Mouse (Mus musculus): ENCODE results near the gene Ercc1. TPM values are rescaled to one million over a fixed set of nuclear protein-coding genes. Genes with fewer than 3 reads are reported as not detected.
A peak's percentile ranks its signal among the peaks of the same experiment; 100 is the strongest.

The Ercc1 gene
- total and polyA plus RNA-seq, 2 experiments: 6.5 to 9.4 TPM

- no peak for TF ChIP-seq POLR2A (IDR thresholded peaks at IDR 0.05; ENCODE audit: extremely low read depth, insufficient read depth, low read length)
- TF ChIP-seq CTCF (IDR thresholded peaks at IDR 0.05; ENCODE audit: low read depth, low read length): no peak
- Histone ChIP-seq H3K4me1 (ENCODE audit: control insufficient read depth, insufficient read depth, low read length) (peaks cover 4% of the 10 kb centered on the region; the same call in 1 of the 2 replicates), H3K79me2 (ENCODE audit: control insufficient read depth, insufficient read depth, low read length) (no peaks in the 10 kb centered on the region), H3K9ac (ENCODE audit: low read depth, low read length) (peak overlapping the region; percentile 73), H3K4me3 (ENCODE audit: insufficient read depth, low read depth, low read length) (peak overlapping the region; percentile 78), H3K27me3 (ENCODE audit: control insufficient read depth, insufficient read depth, low read length) (no peaks in the 10 kb centered on the region), H3K36me3 (ENCODE audit: control insufficient read depth, insufficient read depth, low read length) (no peaks in the 10 kb centered on the region), H3K27ac (replicated peaks; ENCODE audit: insufficient read depth, low read depth, low read length) (peak overlapping the region; percentile 50)
- 1% methylated on average over 27 of the region's 27 CpGs for WGBS
- DNase-seq (ENCODE audit: extremely low read depth, low read depth, low spot score): peak; percentile 94
These were observed 16.4 kb downstream of the Ercc1 start for GRCm38 (mm10) chr7:19360944-19361343.

GRCm38 (mm10) chr7:19361720-19362119 lies 17.1 kb downstream of the Ercc1 start:
- Histone ChIP-seq H3K27me3 (ENCODE audit: control insufficient read depth, insufficient read depth, low read length) (no peaks in the 10 kb centered on the region), H3K4me1 (ENCODE audit: control insufficient read depth, insufficient read depth, low read length) (peaks cover 4% of the 10 kb centered on the region; the same call in 1 of the 2 replicates), H3K9ac (ENCODE audit: low read depth, low read length) (peak overlapping the region; percentile 73), H3K4me3 (ENCODE audit: insufficient read depth, low read depth, low read length) (peak overlapping the region; percentile 78), H3K36me3 (ENCODE audit: control insufficient read depth, insufficient read depth, low read length) (no peaks in the 10 kb centered on the region), H3K79me2 (ENCODE audit: control insufficient read depth, insufficient read depth, low read length) (no peaks in the 10 kb centered on the region), H3K27ac (replicated peaks; ENCODE audit: insufficient read depth, low read depth, low read length) (no peak overlapping the region; the same call in 1 of the 2 replicates)
- WGBS: 5% methylated on average over 16 of the region's 16 CpGs
- no peak for TF ChIP-seq POLR2A (IDR thresholded peaks at IDR 0.05; ENCODE audit: extremely low read depth, insufficient read depth, low read length)
- TF ChIP-seq CTCF (IDR thresholded peaks at IDR 0.05; ENCODE audit: low read depth, low read length): peak; percentile 89
- DNase-seq (ENCODE audit: extremely low read depth, low read depth, low spot score): peak; percentile 59

- H3K79me2 ChIP-seq (ENCODE audit: control insufficient read depth, insufficient read depth, low read length): no peaks in the 10 kb centered on the region
- peak; percentile 60 for DNase-seq (ENCODE audit: extremely low read depth, low read depth, low spot score)
- no peak overlapping the region for H3K27ac ChIP-seq (replicated peaks; ENCODE audit: insufficient read depth, low read depth, low read length)
- WGBS: 48% methylated on average over 4 of the region's 4 CpGs
- no peaks in the 10 kb centered on the region for H3K27me3 ChIP-seq (ENCODE audit: control insufficient read depth, insufficient read depth, low read length)
- H3K4me3 ChIP-seq (ENCODE audit: insufficient read depth, low read depth, low read length): no peak overlapping the region
- TF ChIP-seq CTCF (IDR thresholded peaks at IDR 0.05; ENCODE audit: low read depth, low read length) (no peak), POLR2A (IDR thresholded peaks at IDR 0.05; ENCODE audit: extremely low read depth, insufficient read depth, low read length) (no peak)
- no peaks in the 10 kb centered on the region for H3K36me3 ChIP-seq (ENCODE audit: control insufficient read depth, insufficient read depth, low read length)
- H3K9ac ChIP-seq (ENCODE audit: low read depth, low read length): no peak overlapping the region
- peaks cover 4% of the 10 kb centered on the region; the same call in 1 of the 2 replicates for H3K4me1 ChIP-seq (ENCODE audit: control insufficient read depth, insufficient read depth, low read length)
These were observed 17.7 kb downstream of the Ercc1 start for GRCm38 (mm10) chr7:19362276-19362675.

- peak; percentile 93 for TF ChIP-seq CTCF (IDR thresholded peaks at IDR 0.05; ENCODE audit: low read depth, low read length)
- TF ChIP-seq POLR2A (IDR thresholded peaks at IDR 0.05; ENCODE audit: extremely low read depth, insufficient read depth, low read length): no peak
- Histone ChIP-seq H3K4me1 (ENCODE audit: control insufficient read depth, insufficient read depth, low read length) (peaks cover 2% of the 10 kb centered on the region; the same call in 1 of the 2 replicates), H3K4me3 (ENCODE audit: insufficient read depth, low read depth, low read length) (no peak overlapping the region; the same call in 1 of the 2 replicates), H3K9ac (ENCODE audit: low read depth, low read length) (no peak overlapping the region), H3K79me2 (ENCODE audit: control insufficient read depth, insufficient read depth, low read length) (no peaks in the 10 kb centered on the region), H3K27ac (replicated peaks; ENCODE audit: insufficient read depth, low read depth, low read length) (no peak overlapping the region), H3K27me3 (ENCODE audit: control insufficient read depth, insufficient read depth, low read length) (no peaks in the 10 kb centered on the region), H3K36me3 (ENCODE audit: control insufficient read depth, insufficient read depth, low read length) (no peaks in the 10 kb centered on the region)
- 9% methylated on average over 18 of the region's 18 CpGs for WGBS
- no peak for DNase-seq (ENCODE audit: extremely low read depth, low read depth, low spot score)
These were observed 19.3 kb downstream of the Ercc1 start for GRCm38 (mm10) chr7:19363881-19364280.

- Histone ChIP-seq H3K4me3 (ENCODE audit: insufficient read depth, low read depth, low read length) (no peak overlapping the region), H3K27ac (replicated peaks; ENCODE audit: insufficient read depth, low read depth, low read length) (no peak overlapping the region), H3K9ac (ENCODE audit: low read depth, low read length) (no peak overlapping the region), H3K4me1 (ENCODE audit: control insufficient read depth, insufficient read depth, low read length) (peaks cover 2% of the 10 kb centered on the region; the same call in 1 of the 2 replicates), H3K79me2 (ENCODE audit: control insufficient read depth, insufficient read depth, low read length) (no peaks in the 10 kb centered on the region), H3K36me3 (ENCODE audit: control insufficient read depth, insufficient read depth, low read length) (no peaks in the 10 kb centered on the region), H3K27me3 (ENCODE audit: control insufficient read depth, insufficient read depth, low read length) (no peaks in the 10 kb centered on the region)
- WGBS: 64% methylated on average over 4 of the region's 4 CpGs
- TF ChIP-seq POLR2A (IDR thresholded peaks at IDR 0.05; ENCODE audit: extremely low read depth, insufficient read depth, low read length): no peak
- no peak for TF ChIP-seq CTCF (IDR thresholded peaks at IDR 0.05; ENCODE audit: low read depth, low read length)
- DNase-seq (ENCODE audit: extremely low read depth, low read depth, low spot score): no peak
These were observed 20.8 kb downstream of the Ercc1 start for GRCm38 (mm10) chr7:19365376-19365775.

GRCm38 (mm10) chr7:19368380-19368779 lies 23.8 kb downstream of the Ercc1 start:
- Histone ChIP-seq H3K79me2 (ENCODE audit: control insufficient read depth, insufficient read depth, low read length) (no peaks in the 10 kb centered on the region), H3K4me3 (ENCODE audit: insufficient read depth, low read depth, low read length) (no peak overlapping the region), H3K9ac (ENCODE audit: low read depth, low read length) (no peak overlapping the region), H3K27me3 (ENCODE audit: control insufficient read depth, insufficient read depth, low read length) (no peaks in the 10 kb centered on the region), H3K36me3 (ENCODE audit: control insufficient read depth, insufficient read depth, low read length) (no peaks in the 10 kb centered on the region), H3K27ac (replicated peaks; ENCODE audit: insufficient read depth, low read depth, low read length) (no peak overlapping the region), H3K4me1 (ENCODE audit: control insufficient read depth, insufficient read depth, low read length) (peaks cover under 1% of the 10 kb centered on the region; the same call in 1 of the 2 replicates)
- TF ChIP-seq CTCF (IDR thresholded peaks at IDR 0.05; ENCODE audit: low read depth, low read length): no peak
- TF ChIP-seq POLR2A (IDR thresholded peaks at IDR 0.05; ENCODE audit: extremely low read depth, insufficient read depth, low read length): no peak
- WGBS: 29% methylated on average over 16 of the region's 16 CpGs
- no peak for DNase-seq (ENCODE audit: extremely low read depth, low read depth, low spot score)
